Mouse (Mus musculus): ENCODE data around the gene Hand2. TPM values are rescaled to one million over a fixed set of nuclear protein-coding genes. Genes with fewer than 3 reads are reported as not detected.

Hand2 gene
- polyA plus RNA-seq, 1 experiment from 2014 or later = 2.3 TPM

DNA sequence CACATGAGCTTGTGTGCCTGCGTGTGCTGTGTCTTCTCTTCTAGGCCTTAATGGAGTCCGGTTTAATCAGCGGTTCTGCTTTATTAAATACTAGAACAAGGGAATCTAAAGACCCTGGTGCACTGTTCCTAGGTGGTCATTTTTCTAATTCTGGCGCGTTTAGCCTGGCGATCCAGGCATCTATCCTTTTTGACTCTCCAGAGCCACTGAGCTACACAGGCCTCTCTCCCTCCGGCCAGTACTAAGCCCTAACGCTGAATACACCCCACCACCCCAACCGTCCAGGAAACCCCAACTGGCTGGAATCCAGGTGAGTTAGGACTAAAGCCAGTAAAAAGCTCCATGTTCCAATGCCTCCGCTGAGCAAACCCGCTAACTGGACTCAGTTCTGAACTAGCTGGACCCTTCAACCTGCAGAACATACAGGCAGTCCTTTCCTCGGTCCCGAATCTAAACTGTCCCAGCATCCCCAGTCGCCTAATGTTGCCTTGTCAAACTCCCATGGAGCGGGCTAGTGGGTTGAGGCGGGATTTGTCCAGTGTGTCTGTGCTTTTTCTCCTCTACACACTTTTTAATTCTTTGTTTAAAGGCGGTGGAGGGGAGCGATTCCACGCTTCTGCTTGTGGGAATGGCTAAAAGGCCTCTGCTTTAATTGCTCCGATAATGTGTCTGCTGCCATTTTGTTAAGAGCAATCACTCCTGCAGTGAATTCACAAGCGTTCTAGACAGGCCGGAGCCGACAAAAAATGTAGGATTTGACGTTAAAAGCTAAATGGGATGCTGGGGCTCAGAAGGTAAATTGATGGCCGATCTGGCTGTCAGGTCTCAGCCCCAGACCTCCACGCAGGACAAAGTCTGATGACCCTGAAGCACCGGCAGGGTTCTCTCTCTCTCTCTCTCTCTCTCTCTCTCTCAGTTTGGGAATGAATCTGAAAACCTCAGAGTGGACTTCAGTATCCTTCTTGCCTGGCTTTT is 5.6 kb downstream of the Hand2 start:
- Histone ChIP-seq H3K36me3 (no peaks in the 10 kb centered on the region), H3K4me3 (replicated peaks) (peak overlapping the region; percentile 37), H3K4me1 (peaks cover 27% of the 10 kb centered on the region), H3K27ac (replicated peaks) (peak overlapping the region; percentile 39; the same call in 1 of the 2 replicates), H3K9ac (no peak overlapping the region), H3K27me3 (peaks cover 96% of the 10 kb centered on the region), H3K9me3 (replicated peaks) (no peaks in the 10 kb centered on the region), H3K4me2 (replicated peaks) (peak overlapping the region; percentile 22; the same call in 1 of the 2 replicates)
- no peak for ATAC-seq (ENCODE audit: insufficient number of reproducible peaks, low FRiP score, low TSS enrichment, low read depth)
- WGBS = 14% methylated on average over 27 of the region's 27 CpGs

GRCm38 (mm10) chr8:57327281-57328160 is 6.7 kb downstream of the Hand2 start:
- Histone ChIP-seq H3K4me1 (peaks cover 18% of the 10 kb centered on the region; the same call in 1 of the 2 replicates), H3K9ac (no peak overlapping the region), H3K27me3 (peaks cover 96% of the 10 kb centered on the region), H3K36me3 (no peaks in the 10 kb centered on the region), H3K4me2 (replicated peaks) (peak overlapping the region; percentile 48; the same call in 1 of the 2 replicates), H3K4me3 (replicated peaks) (peak overlapping the region; percentile 37), H3K9me3 (replicated peaks) (no peaks in the 10 kb centered on the region), H3K27ac (replicated peaks) (peak overlapping the region; percentile 58)
- 5% methylated on average over 29 of the region's 29 CpGs for WGBS
- ATAC-seq (ENCODE audit: insufficient number of reproducible peaks, low FRiP score, low TSS enrichment, low read depth) = no peak

- Histone ChIP-seq H3K36me3 (no peaks in the 10 kb centered on the region), H3K9me3 (replicated peaks) (no peaks in the 10 kb centered on the region), H3K9ac (no peak overlapping the region), H3K4me2 (replicated peaks) (peak overlapping the region; percentile 48), H3K27ac (replicated peaks) (peak overlapping the region; percentile 58), H3K4me3 (replicated peaks) (peak overlapping the region; percentile 37), H3K27me3 (peaks cover 94% of the 10 kb centered on the region), H3K4me1 (peaks cover 22% of the 10 kb centered on the region; the same call in 1 of the 2 replicates)
- WGBS = under 1% methylated on average over 42 of the region's 42 CpGs
- no peak; the same call in 1 of the 2 replicates for ATAC-seq (ENCODE audit: insufficient number of reproducible peaks, low FRiP score, low TSS enrichment, low read depth)
Observed at GRCm38 (mm10) chr8:57328161-57328920, 7.6 kb downstream of the Hand2 start.

DNA sequence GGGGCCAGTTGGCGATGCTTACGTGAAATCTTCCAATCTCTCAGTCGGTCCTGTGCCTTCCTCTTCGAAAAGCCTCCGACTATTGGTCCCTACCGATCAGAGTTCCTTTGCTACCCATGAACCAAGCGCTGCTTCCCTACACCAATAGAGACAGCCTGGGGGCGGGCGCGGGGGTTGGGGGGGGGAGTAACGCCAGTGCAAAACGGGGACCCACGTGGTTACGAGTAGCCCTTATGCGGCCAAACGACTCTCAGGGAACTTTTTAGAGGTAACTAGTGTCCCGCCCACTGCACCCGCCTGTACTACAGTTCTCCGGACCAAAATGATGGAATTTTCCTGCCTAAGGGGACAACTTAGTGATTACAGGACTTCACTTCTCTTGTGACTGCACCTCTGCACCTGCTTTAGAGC is 8.2 kb downstream of the Hand2 start:
- H3K27ac ChIP-seq (replicated peaks) = peak overlapping the region; percentile 58; the same call in 1 of the 2 replicates
- peaks cover 93% of the 10 kb centered on the region for H3K27me3 ChIP-seq
- no peaks in the 10 kb centered on the region for H3K36me3 ChIP-seq

DNA sequence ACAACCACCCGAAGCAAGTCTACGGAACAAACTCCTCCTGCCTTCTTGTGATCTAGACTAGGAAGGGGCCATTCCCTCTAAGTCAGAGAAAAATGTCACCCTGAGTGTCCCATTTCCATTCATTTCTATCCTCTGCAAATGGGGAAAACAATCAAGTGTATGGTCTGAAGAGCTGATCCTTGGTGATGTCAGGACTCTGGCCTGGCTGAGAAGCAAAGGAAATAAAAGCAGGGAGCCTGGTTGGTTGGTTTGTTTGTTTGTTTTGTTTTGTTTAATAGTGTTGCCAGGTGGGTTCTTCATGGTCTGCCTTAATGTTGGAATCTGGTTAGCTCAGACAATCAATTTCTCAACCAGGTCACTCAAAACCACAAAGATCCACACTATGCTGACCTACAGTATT is 9.3 kb downstream of the Hand2 start:
- H3K4me2 ChIP-seq (replicated peaks) = no peak overlapping the region
- ATAC-seq (ENCODE audit: insufficient number of reproducible peaks, low FRiP score, low TSS enrichment, low read depth) = no peak
- H3K4me1 ChIP-seq = peaks cover 26% of the 10 kb centered on the region

More for the DNA sequence above, 8.2 kb downstream of the Hand2 start:
- Histone ChIP-seq H3K9me3 (replicated peaks) (no peaks in the 10 kb centered on the region), H3K9ac (no peak overlapping the region), H3K4me1 (peaks cover 22% of the 10 kb centered on the region), H3K4me3 (replicated peaks) (peak overlapping the region; percentile 37), H3K4me2 (replicated peaks) (peak overlapping the region; percentile 48)
- ATAC-seq (ENCODE audit: insufficient number of reproducible peaks, low FRiP score, low TSS enrichment, low read depth) = no peak
- 1% methylated on average over 19 of the region's 19 CpGs for WGBS

GRCm38 (mm10) chr8:57331727-57332630 is 11.2 kb downstream of the Hand2 start:
- no peaks in the 10 kb centered on the region for H3K36me3 ChIP-seq
- H3K27ac ChIP-seq (replicated peaks) = peak overlapping the region; percentile 72
- no peaks in the 10 kb centered on the region for H3K9me3 ChIP-seq (replicated peaks)
- H3K27me3 ChIP-seq = peaks cover 95% of the 10 kb centered on the region
- WGBS = 2% methylated on average over 29 of the region's 29 CpGs
- no peak for ATAC-seq (ENCODE audit: insufficient number of reproducible peaks, low FRiP score, low TSS enrichment, low read depth)
- H3K4me2 ChIP-seq (replicated peaks) = 0 out of 2 replicates have a peak overlapping the region, but pooled peaks have one; percentile 15
- no peak overlapping the region for H3K9ac ChIP-seq
- H3K4me3 ChIP-seq (replicated peaks) = peak overlapping the region; percentile 31
- H3K4me1 ChIP-seq = peaks cover 26% of the 10 kb centered on the region

More for the DNA sequence above, 9.3 kb downstream of the Hand2 start:
- H3K9me3 ChIP-seq (replicated peaks) = no peaks in the 10 kb centered on the region
- peaks cover 95% of the 10 kb centered on the region for H3K27me3 ChIP-seq
- H3K4me3 ChIP-seq (replicated peaks) = no peak overlapping the region
- H3K36me3 ChIP-seq = no peaks in the 10 kb centered on the region
- H3K9ac ChIP-seq = no peak overlapping the region
- H3K27ac ChIP-seq (replicated peaks) = no peak overlapping the region
- WGBS = 23% methylated on average over 2 of the region's 2 CpGs

DNA sequence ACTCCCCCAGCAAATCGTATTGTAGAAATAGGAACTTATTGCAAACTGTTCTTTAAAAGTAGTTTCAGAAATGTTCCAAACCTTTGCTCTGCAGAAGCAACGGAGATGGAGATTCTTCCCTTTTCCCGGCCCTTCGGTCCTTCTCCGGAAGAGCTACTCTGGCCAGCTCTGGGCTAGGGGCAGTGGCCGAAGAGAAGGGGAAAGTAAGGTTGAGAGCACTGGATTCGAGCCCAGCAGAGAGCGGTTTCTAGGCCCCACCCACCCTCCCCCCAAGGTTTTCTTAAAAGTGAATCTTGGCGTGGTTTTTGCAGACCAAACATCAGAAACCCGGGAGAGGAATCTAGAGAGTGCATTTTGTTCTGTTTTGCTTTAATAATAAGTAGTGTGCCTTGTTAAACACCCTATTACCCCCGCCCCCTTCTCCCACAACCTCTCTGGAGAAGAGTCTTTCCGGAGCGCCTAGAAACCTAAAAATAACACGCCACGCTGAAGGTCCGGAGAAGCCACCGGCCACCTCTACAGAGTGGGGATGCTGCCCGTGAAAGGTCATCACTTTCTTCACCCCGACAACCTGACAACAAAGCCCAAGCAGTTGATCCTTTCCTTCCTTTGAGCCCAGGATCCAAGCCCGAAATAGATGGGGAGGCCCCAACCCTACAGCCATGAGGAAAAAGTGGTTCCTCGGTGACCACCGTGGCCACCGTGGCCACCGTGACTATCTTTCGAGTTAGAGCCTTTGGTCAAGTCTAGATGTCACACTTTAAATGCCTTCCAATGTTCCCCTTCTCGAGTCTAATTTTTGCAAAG is 12.1 kb downstream of the Hand2 start:
- no peaks in the 10 kb centered on the region for H3K36me3 ChIP-seq
- H3K27ac ChIP-seq (replicated peaks) = peak overlapping the region; percentile 72
- WGBS = 2% methylated on average over 26 of the region's 26 CpGs
- H3K9me3 ChIP-seq (replicated peaks) = no peaks in the 10 kb centered on the region
- H3K4me3 ChIP-seq (replicated peaks) = peak overlapping the region; percentile 33
- H3K4me1 ChIP-seq = peaks cover 25% of the 10 kb centered on the region
- H3K27me3 ChIP-seq = peaks cover 94% of the 10 kb centered on the region
- no peak overlapping the region; the same call in 1 of the 2 replicates for H3K9ac ChIP-seq
- no peak for ATAC-seq (ENCODE audit: insufficient number of reproducible peaks, low FRiP score, low TSS enrichment, low read depth)
- H3K4me2 ChIP-seq (replicated peaks) = peak overlapping the region; percentile 45; the same call in 1 of the 2 replicates

- H3K4me2 ChIP-seq (replicated peaks) = peak overlapping the region; percentile 45
- H3K4me1 ChIP-seq = peaks cover 20% of the 10 kb centered on the region
- no peaks in the 10 kb centered on the region for H3K36me3 ChIP-seq
- H3K27me3 ChIP-seq = peaks cover 94% of the 10 kb centered on the region
- 2% methylated on average over 9 of the region's 9 CpGs for WGBS
- H3K9me3 ChIP-seq (replicated peaks) = no peaks in the 10 kb centered on the region
- no peak overlapping the region; the same call in 1 of the 2 replicates for H3K9ac ChIP-seq
- peak overlapping the region; percentile 79; the same call in 1 of the 2 replicates for H3K27ac ChIP-seq (replicated peaks)
- peak overlapping the region; percentile 33 for H3K4me3 ChIP-seq (replicated peaks)
- ATAC-seq (ENCODE audit: insufficient number of reproducible peaks, low FRiP score, low TSS enrichment, low read depth) = no peak
Observed at GRCm38 (mm10) chr8:57333483-57333770, 12.6 kb downstream of the Hand2 start.

DNA sequence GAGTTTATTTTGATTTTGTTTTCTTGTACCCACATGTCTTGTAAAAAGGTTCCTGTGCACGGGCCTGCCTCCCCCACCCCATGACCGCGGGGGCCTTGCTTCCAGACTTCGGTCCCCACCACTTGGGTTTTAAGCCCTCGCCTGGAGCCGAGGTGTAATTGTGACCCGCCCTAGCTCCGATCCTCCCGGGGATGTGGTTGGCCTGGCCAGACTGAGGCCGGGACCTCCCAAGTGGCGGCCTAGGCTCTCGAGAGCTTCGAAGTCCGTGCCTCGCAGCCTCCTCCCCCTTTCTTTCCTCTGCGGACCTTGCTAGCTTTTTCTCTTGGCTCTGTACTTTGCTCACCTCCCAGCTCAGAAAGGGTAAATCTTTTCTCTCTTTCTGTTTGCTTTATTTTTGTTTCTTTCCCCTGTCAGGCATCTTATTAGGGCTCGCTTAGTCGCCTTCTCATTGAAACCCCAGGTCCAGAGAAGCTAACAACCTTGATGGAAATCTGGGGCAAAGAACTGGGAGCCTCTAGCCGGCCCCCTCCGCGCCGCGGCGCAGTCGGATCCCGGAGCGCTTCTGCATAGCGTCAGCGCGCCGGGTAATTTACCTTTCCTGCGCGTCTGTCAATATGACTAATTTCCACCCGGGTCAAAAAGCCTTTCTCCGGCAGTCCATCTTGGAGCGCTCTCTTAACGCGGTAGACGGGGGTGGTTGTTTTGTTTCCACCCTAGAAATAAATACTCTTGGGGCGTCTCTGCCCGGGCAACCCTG is 13.2 kb downstream of the Hand2 start:
- peak overlapping the region; percentile 33 for H3K4me3 ChIP-seq (replicated peaks)
- under 1% methylated on average over 41 of the region's 41 CpGs for WGBS
- ATAC-seq (ENCODE audit: insufficient number of reproducible peaks, low FRiP score, low TSS enrichment, low read depth) = peak; percentile 71; the same call in 1 of the 2 replicates

More for the DNA sequence above, 13.2 kb downstream of the Hand2 start:
- Histone ChIP-seq H3K9me3 (replicated peaks) (no peaks in the 10 kb centered on the region), H3K27me3 (peaks cover 94% of the 10 kb centered on the region), H3K36me3 (no peaks in the 10 kb centered on the region), H3K27ac (replicated peaks) (peak overlapping the region; percentile 79), H3K4me1 (peaks cover 14% of the 10 kb centered on the region), H3K4me2 (replicated peaks) (peak overlapping the region; percentile 45), H3K9ac (no peak overlapping the region)

Data from embryonic facial prominence, embryonic 15.5 days (tissue).